Mouse (Mus musculus): ENCODE measurements around the gene Olfr291.
A peak's percentile ranks its signal among the peaks of the same experiment; 100 is the strongest.

The Olfr291 gene

DNA sequence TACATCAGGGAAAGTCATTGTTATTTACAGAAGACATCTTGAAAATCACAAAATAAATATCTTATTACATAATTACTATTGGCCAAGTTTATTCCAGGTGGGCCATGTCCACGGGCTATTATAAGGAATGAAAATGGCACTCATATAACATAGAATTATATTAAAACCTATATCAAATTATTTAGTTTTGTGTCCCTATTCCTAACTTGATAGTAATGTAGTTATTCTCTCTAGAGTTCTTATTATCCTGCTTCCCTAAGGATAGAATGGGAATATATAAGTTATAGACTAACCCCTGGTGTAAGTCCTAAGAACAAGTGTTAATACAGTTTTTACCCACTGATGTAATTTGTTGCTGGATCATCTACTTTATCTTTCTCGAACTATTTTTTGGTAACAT, at the start of gene Olfr291:
Olfr291 (plus strand) TSS at position 301 of the 400 bp plus-strand sequence.
- DNase-seq (ENCODE audit: low read depth, low spot score), result no peak

DNA sequence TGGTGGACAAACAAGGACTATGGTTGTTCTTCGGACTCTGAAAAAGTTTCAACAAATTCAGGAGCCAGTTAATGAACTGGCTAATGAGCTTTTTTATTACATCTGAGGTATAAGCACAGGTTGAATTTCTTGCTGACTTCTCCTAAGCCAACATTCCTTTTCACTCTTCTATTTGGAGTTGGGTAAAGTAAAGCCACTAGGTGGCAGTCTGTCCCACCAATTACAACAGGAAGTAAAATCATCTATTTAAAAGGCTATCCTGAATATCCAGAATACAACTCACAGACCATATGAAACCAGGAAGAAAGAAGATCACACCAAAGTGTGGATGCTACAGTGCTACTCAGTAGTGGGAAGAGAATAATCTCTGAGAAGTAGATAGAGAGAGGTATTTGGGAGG, 48.1 kb upstream of the Olfr291 start:
- peak; percentile 5 for DNase-seq (ENCODE audit: low read depth, low spot score)

DNA sequence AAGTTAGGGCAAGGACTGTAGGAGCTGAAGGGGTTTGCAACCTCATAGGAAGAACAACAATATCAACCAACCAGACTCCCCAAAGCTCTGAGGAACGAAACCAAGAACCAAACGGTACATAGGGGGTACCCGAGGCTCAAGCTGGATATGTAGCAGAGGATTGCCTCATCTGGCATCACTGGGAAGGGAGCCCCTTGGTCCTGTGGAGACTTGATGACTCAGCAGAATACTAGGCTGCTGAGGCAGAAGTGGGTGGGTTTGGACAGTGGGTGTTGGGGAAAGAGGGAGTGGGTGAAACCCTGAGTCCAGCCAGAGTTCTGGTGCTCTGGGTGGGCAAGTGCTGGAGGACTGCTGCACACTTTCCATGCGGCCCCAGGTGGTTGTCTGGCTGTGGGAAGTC, 47.2 kb upstream of the Olfr291 start:
- DNase-seq (ENCODE audit: low read depth, low spot score), result no peak

DNA sequence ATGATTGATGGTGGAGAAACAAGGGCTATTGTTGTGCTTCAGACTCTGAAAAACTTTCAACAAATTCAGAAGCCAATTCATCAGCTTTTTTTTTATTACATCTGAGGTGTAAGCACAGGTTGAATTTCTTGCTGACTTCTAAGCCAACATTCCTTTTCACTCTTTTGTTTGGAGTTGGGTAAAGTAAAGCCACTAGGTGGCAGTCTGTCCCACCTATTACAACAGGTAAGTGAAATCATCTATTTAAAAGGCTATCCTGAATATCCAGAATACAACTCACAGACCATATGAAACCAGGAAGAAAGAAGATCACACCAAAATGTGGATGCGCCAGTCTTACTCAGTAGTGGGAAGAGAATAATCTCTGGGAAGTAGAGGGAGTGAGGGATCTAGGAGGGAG, 31.2 kb downstream of the Olfr291 start:
- no peak for DNase-seq (ENCODE audit: low read depth, low spot score)

Data from embryo, embryonic 11.5 days (tissue).